In the genomic region with DNA sequence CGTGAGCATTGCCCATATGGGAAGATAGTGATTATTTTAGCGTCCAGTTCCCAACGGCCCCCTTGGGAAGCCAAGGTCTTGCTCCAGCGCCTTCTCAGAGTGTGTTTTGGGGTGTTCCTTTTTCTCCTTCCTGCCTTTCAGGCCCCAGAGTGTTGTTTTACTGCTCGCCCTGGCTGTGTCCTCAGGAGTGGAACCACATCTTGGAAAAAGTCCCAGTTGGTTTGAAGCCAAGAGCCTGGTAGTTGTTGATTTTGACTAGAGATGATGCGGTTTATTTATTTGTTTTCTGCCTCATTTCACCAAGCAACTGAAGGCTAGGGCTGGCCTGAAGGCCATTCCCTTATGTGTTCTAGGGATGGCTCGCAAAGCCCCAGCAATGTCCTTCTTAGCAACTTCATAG, we compare ENCODE assay signal across 10 mouse cellular contexts. TPM values are rescaled to one million over a fixed set of nuclear protein-coding genes. Genes with fewer than 3 reads are reported as not detected.
A peak's percentile ranks its signal among the peaks of the same experiment; 100 is the strongest.
DNase-seq lines count a peak whose midpoint lies in the region; ATAC-seq and TF ChIP-seq lines count a peak whose summit lies in the region.
"Had no signal": no experiment of that assay in that cellular context is flagged by ENCODE, and none has a peak within 500 bp of the region (broad histone marks: within the 10 kb centered on the region; RNA-seq: fewer than 3 reads in every experiment).

No protein-coding gene starts in this region.

- H3K4me2 ChIP-seq in lung, embryonic 14.5 days = no peak overlapping the region
- H3K4me2 ChIP-seq: midbrain, embryonic 12.5 days had no signal

- intact Hi-C loops in left cerebral cortex, postnatal 14 days (cut with DNase I) = no loop called here
- intact Hi-C loops in left cerebral cortex, postnatal 25 days (cut with DNase I) = no loop called here

- TF ChIP-seq CTCF in lung, embryonic 14.5 days (IDR thresholded peaks at IDR 0.05; ENCODE audit: low read depth) = no peak

- H3K4me3 ChIP-seq in lung, embryonic 14.5 days (ENCODE audit: low read depth, low read length) = no peak overlapping the region
- H3K4me3 ChIP-seq: left cerebral cortex, adult 2 months; midbrain, embryonic 12.5 days had no signal

- H3K27ac ChIP-seq in lung, embryonic 14.5 days (ENCODE audit: low read depth) = no peak overlapping the region
- H3K27ac ChIP-seq: midbrain, embryonic 12.5 days had no signal

- 50% methylated on average over 7 of the region's 7 CpGs for WGBS in lung, embryonic 14.5 days

- no peaks in the 10 kb centered on the region for H3K9me3 ChIP-seq in lung, embryonic 14.5 days (ENCODE audit: low read depth, low read length)
- H3K9me3 ChIP-seq: midbrain, embryonic 12.5 days had no signal

- no peaks in the 10 kb centered on the region for H3K36me3 ChIP-seq in lung, embryonic 14.5 days (ENCODE audit: insufficient read depth)
- H3K36me3 ChIP-seq: midbrain, embryonic 12.5 days had no signal

- peaks cover 22% of the 10 kb centered on the region for H3K27me3 ChIP-seq in lung, embryonic 14.5 days (ENCODE audit: insufficient read depth, low read length)

- no peak overlapping the region for H3K9ac ChIP-seq in lung, embryonic 14.5 days
- H3K9ac ChIP-seq: midbrain, embryonic 12.5 days had no signal

- no peak for ATAC-seq in lung, embryonic 14.5 days (ENCODE audit: insufficient read depth)

- DNase-seq in left cerebral cortex, postnatal 14 days (ENCODE audit: low spot score in 2 of 2) = peak; percentile 51 to 56
- no peak for DNase-seq in left cerebral cortex, adult 8-10 months (ENCODE audit: low spot score in 2 of 2)
- DNase-seq in adrenal gland, postnatal 14 days = peak; percentile 83
- peak; percentile 74 for DNase-seq in cerebellum, adult 9-10 months
- DNase-seq in lung, embryonic 14.5 days = peak; percentile 84
- DNase-seq in left cerebral cortex, postnatal 25 days (ENCODE audit: low spot score in 2 of 2) = no peak
- no peak for DNase-seq in urinary bladder, adult 18-20 months (ENCODE audit: low spot score in 2 of 2)
- DNase-seq: thymus, postnatal 4 days had no signal

- peaks cover 8% of the 10 kb centered on the region; the same call in 1 of the 2 replicates for H3K4me1 ChIP-seq in lung, embryonic 14.5 days (ENCODE audit: insufficient read depth)

RNA-seq across cellular contexts. Expression of a gene that starts 2.9 kb away (rescaled TPM):
- 1 to 10 TPM; 1.5 to 2.6 TPM for total RNA-seq in left cerebral cortex, postnatal 14 days (2021)
- 1 to 10 TPM in 3 of 4 experiments, under 1 TPM in 1; 0.89 to 2.9 (median 1.8) TPM for total RNA-seq in left cerebral cortex, adult 8-10 months (2022)
- 19.8 and 26.9 TPM in 2 replicates for total RNA-seq in adrenal gland, postnatal 14 days (2021)
- polyA plus RNA-seq in lung, embryonic 14.5 days (2014; fragmentation: Nextera tagmentation; extraction: Ambion mirVana) = 42.9 and 46.3 TPM in 2 replicates
- 1 to 10 TPM in 1 of 2 experiments, under 1 TPM in 1; 0.99 to 1.1 TPM for total RNA-seq in left cerebral cortex, postnatal 25 days (2021)

RNA-seq across cellular contexts. Expression of a gene that starts 17.8 kb away (rescaled TPM):
- total RNA-seq in left cerebral cortex, postnatal 14 days (2021) = 100 to 1,000 TPM; 199 to 210 TPM
- 100 to 1,000 TPM; 177 to 190 (median 187) TPM for total RNA-seq in left cerebral cortex, adult 8-10 months (2022)
- total RNA-seq in adrenal gland, postnatal 14 days (2021) = 11.0 and 18.3 TPM in 2 replicates
- 40.1 and 44.7 TPM in 2 replicates for polyA plus RNA-seq in lung, embryonic 14.5 days (2014; fragmentation: Nextera tagmentation; extraction: Ambion mirVana)
- 100 to 1,000 TPM; 192 to 208 TPM for total RNA-seq in left cerebral cortex, postnatal 25 days (2021)

RNA-seq across cellular contexts. Expression of a gene that starts 39.5 kb away (rescaled TPM):
- total RNA-seq in left cerebral cortex, postnatal 14 days (2021) = 10 to 100 TPM; 60.1 to 60.8 TPM
- total RNA-seq in left cerebral cortex, adult 8-10 months (2022) = 10 to 100 TPM; 56.5 to 63.2 (median 59.7) TPM
- 92.5 and 101 TPM in 2 replicates for total RNA-seq in adrenal gland, postnatal 14 days (2021)
- 110 and 113 TPM in 2 replicates for polyA plus RNA-seq in lung, embryonic 14.5 days (2014; fragmentation: Nextera tagmentation; extraction: Ambion mirVana)
- total RNA-seq in left cerebral cortex, postnatal 25 days (2021) = 10 to 100 TPM; 48.9 to 52.5 TPM

Comparison
In these comparisons a context has a peak if more than half of its experiments do, and no peak if none do; other contexts are left out.
1. DNase-seq: peak in left cerebral cortex, postnatal 14 days (2 of 2), adrenal gland, postnatal 14 days (single experiment), cerebellum, adult 9-10 months (single experiment) and lung, embryonic 14.5 days (single experiment); none in left cerebral cortex, adult 8-10 months (0 of 2), left cerebral cortex, postnatal 25 days (0 of 2) and urinary bladder, adult 18-20 months (0 of 2).